Mouse (Mus musculus) kidney, postnatal 0 days (tissue): ENCODE data around the gene Ccdc157. TPM values are rescaled to one million over a fixed set of nuclear protein-coding genes. Genes with fewer than 3 reads are reported as not detected.
A peak's percentile ranks its signal among the peaks of the same experiment; 100 is the strongest.

Experiments used
- ATAC-seq: fragments of 200-750 bp; cut with Nextera tagmentation; replicated peaks from 2 replicates; pipeline ENCODE4 v1.8.0; 2017; ENCODE audit warnings: low read depth, moderate number of reproducible peaks, moderate TSS enrichment, moderate library complexity; ENCODE audit not compliant: low FRiP score
- DNase-seq: peaks from one replicate; pipeline ENCODE4 v3.0.0-alpha.2; 2016; ENCODE audit warnings: low spot score
- H3K27ac ChIP-seq: fragments of 300-500 bp; sonication (generic); 2 replicates; pipeline ENCODE4 v1.5.1; 2014; ENCODE audit warnings: mild to moderate bottlenecking
- H3K27me3 ChIP-seq: fragments of 300-500 bp; sonication (generic); 2 replicates; pipeline ENCODE4 v1.6.1; 2014; ENCODE audit warnings: low read length, mixed read lengths; ENCODE audit not compliant: insufficient read depth
- H3K36me3 ChIP-seq: fragments of 300-500 bp; sonication (generic); 2 replicates; pipeline ENCODE4 v1.6.1; 2014; ENCODE audit warnings: low read length, mixed read lengths; ENCODE audit not compliant: insufficient read depth
- H3K4me1 ChIP-seq: fragments of 300-500 bp; sonication (generic); replicated peaks from 2 replicates; pipeline ENCODE4 v1.6.1; 2014; ENCODE audit warnings: antibody characterized with exemption, low read length, mixed read lengths; ENCODE audit not compliant: insufficient read depth
- H3K4me2 ChIP-seq: fragments of 300-500 bp; sonication (generic); 2 replicates; pipeline ENCODE4 v1.6.1; 2014; ENCODE audit warnings: mild to moderate bottlenecking, low read length, moderate library complexity, mixed read lengths
- H3K4me3 ChIP-seq: fragments of 300-500 bp; sonication (generic); replicated peaks from 2 replicates; pipeline ENCODE4 v1.5.1; 2014; ENCODE audit warnings: low read depth, low read length
- H3K9ac ChIP-seq: fragments of 300-500 bp; sonication (generic); 2 replicates; pipeline ENCODE4 v1.6.1; 2014; ENCODE audit warnings: low read depth, low read length
- H3K9me3 ChIP-seq: fragments of 300-500 bp; sonication (generic); replicated peaks from 2 replicates; pipeline ENCODE4 v1.6.1; 2016; ENCODE audit warnings: low read length, inconsistent platforms, mixed read lengths
- CTCF ChIP-seq: IDR thresholded peaks from 2 replicates; pipeline ENCODE4 v1.5.1; 2016; ENCODE audit warnings: antibody characterized with exemption, low read depth, mild to moderate bottlenecking, moderate library complexity
- WGBS: fragments of 180-500 bp; shearing (Covaris S2); extraction: QIAGEN DNeasy Blood & Tissue Kit; methylation state at CpG from one replicate; pipeline ENCODE4 v1.1.7; 2014; 5-methylcytosine and 5-hydroxymethylcytosine counted together
- polyA plus RNA-seq: library from polyadenylated mRNA; unstranded; fragments of >200 nt; fragmentation: Nextera tagmentation; extraction: Ambion mirVana; gene quantifications from 2 replicates; pipeline ENCODE4 v1.2.1, GENCODE M21; 2015

Ccdc157 gene
- polyA plus RNA-seq, 1 experiment from 2014 or later: 5.9 TPM

DNA sequence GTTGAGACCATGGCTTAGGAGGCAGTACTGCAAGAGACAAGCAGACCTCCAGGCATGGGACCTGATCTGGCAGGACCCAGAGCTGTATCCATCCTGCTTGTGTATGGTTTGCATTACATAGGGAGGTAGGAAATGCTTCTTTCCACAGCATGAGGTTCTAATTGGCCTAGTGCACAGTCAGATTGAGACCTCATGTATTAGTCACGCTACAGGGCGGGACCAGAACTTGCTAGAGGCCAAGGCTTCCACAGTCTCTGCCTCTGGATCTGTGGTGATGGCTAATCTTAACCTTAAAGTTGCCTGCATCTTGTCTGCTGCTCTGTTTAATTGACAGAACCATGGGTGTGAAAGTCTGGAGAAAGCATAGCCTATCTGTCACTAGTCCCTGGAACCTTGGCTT is 4.6 kb upstream of the Ccdc157 start:
- TF ChIP-seq CTCF: no peak
- Histone ChIP-seq H3K4me1 (peaks cover 15% of the 10 kb centered on the region; the same call in 1 of the 2 replicates), H3K4me3 (no peak overlapping the region), H3K36me3 (peaks cover 45% of the 10 kb centered on the region), H3K9me3 (no peaks in the 10 kb centered on the region), H3K9ac (no peak overlapping the region), H3K27ac (no peak overlapping the region), H3K27me3 (no peaks in the 10 kb centered on the region), H3K4me2 (no peak overlapping the region)
- DNase-seq: no peak
- no peak for ATAC-seq
- WGBS: 86% methylated on average over 2 of the region's 2 CpGs

DNA sequence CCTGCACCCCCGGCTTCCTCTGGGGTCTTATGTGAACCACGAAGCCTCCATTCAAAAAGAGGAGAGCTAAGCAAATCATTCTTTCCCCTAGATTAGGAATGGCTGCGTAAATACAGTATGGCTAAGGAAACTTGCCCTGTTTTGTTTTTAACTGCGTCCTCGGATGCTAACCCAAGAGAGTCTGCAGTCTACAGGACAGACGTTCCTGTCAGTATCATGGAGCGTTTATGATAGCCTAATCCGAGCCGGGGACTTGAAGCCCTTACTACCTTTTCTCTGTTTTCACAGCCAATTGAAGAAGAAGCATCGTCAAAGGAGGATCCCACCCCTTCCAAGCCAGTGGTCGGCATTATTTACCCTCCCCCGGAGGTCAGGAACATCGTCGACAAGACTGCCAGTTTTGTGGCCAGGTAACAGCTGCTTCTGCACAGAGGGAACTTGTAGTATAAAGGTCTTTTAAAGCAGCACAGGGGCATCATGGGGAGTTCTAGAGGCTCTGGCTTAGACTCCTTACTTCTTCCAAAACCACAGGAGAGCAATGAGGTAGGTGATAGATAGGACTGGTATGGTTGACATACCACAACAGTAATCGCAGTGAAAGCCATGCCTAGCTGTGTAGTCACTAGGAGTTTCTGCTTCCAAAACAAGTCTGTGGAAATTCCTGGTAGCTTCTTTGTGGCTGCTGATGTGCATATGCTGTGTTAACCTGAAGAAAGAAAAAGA is 826 bp upstream of the Ccdc157 start:
- peaks cover 14% of the 10 kb centered on the region; the same call in 1 of the 2 replicates for H3K36me3 ChIP-seq
- peak overlapping the region; percentile 90 for H3K4me2 ChIP-seq
- H3K9me3 ChIP-seq: no peaks in the 10 kb centered on the region
- peak overlapping the region; percentile 73 for H3K9ac ChIP-seq
- ATAC-seq (no peak), DNase-seq (no peak)
- no peaks in the 10 kb centered on the region for H3K27me3 ChIP-seq
- peak overlapping the region; percentile 64 for H3K4me3 ChIP-seq
- WGBS: 6% methylated on average over 15 of the region's 15 CpGs
- peak overlapping the region; percentile 86 for H3K27ac ChIP-seq
- TF ChIP-seq CTCF: no peak
- peaks cover 18% of the 10 kb centered on the region; the same call in 1 of the 2 replicates for H3K4me1 ChIP-seq

DNA sequence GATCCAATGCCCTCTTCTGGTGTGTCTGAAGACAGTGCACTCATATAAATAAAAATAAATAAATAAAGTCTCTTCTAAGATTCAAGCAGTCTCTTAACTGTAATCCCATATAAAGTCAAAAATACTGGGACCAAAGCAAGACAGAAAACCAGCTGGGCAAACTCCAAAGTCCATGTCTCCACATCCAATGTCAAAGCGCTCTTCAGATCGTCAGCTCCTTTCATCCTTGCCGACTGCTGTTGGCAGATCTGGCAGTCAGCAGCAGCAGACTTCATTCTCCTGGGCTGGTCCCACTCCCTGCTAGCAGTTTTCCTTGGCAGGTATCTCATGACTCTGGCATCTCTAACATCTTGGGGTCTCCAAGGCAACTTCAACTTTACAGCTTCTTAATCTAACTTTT is 1.4 kb downstream of the Ccdc157 start:
- Histone ChIP-seq H3K4me2 (no peak overlapping the region), H3K4me1 (peaks cover 18% of the 10 kb centered on the region; the same call in 1 of the 2 replicates), H3K27me3 (no peaks in the 10 kb centered on the region), H3K4me3 (no peak overlapping the region), H3K36me3 (peaks cover 10% of the 10 kb centered on the region; the same call in 1 of the 2 replicates), H3K9ac (no peak overlapping the region), H3K27ac (no peak overlapping the region), H3K9me3 (no peaks in the 10 kb centered on the region)
- no peak for ATAC-seq
- no peak for TF ChIP-seq CTCF
- WGBS: 88% methylated on average over 3 of the region's 3 CpGs
- no peak for DNase-seq

GRCm38 (mm10) chr11:4155641-4156040 is 4.5 kb downstream of the Ccdc157 start:
- Histone ChIP-seq H3K27ac (no peak overlapping the region), H3K4me3 (no peak overlapping the region), H3K4me1 (0 out of 2 replicates have a peak, but pooled peaks cover 5% of the 10 kb centered on the region), H3K27me3 (no peaks in the 10 kb centered on the region), H3K9me3 (no peaks in the 10 kb centered on the region), H3K9ac (no peak overlapping the region), H3K36me3 (no peaks in the 10 kb centered on the region), H3K4me2 (no peak overlapping the region)
- no peak for ATAC-seq
- TF ChIP-seq CTCF: no peak
- WGBS: 82% methylated on average over 5 of the region's 5 CpGs
- DNase-seq: no peak

- Histone ChIP-seq H3K27ac (no peak overlapping the region), H3K36me3 (peaks cover 3% of the 10 kb centered on the region; the same call in 1 of the 2 replicates), H3K4me2 (no peak overlapping the region), H3K4me1 (no peaks in the 10 kb centered on the region), H3K4me3 (no peak overlapping the region), H3K9me3 (no peaks in the 10 kb centered on the region), H3K27me3 (no peaks in the 10 kb centered on the region), H3K9ac (no peak overlapping the region)
- ATAC-seq (no peak), DNase-seq (no peak)
- 89% methylated on average over 7 of the region's 7 CpGs for WGBS
- no peak for TF ChIP-seq CTCF
These were observed 6.4 kb downstream of the Ccdc157 start for GRCm38 (mm10) chr11:4153694-4154093.

DNA sequence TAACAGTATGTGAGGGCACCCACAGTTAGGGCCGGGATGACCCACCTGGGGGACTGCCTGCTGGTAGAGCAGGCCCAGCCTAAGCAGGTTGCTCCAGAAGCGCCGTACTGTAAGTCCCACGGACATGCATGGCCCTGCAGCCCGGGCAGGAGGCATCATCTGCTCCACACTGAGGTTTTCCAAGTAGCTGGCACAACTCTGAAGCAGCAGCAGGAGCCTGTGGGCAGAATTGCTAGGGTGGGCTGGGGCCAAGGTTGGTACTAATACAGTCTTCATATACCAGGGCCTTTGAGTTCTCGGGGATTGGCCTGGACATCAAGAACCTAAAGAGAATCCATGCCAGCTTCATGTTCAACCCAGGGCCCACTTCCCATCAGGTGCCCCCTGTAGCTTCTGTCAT is 10.2 kb downstream of the Ccdc157 start:
- TF ChIP-seq CTCF: no peak
- no peak overlapping the region for H3K4me2 ChIP-seq
- H3K4me1 ChIP-seq: no peaks in the 10 kb centered on the region
- DNase-seq (no peak), ATAC-seq (no peak)
- no peaks in the 10 kb centered on the region for H3K9me3 ChIP-seq
- H3K4me3 ChIP-seq: no peak overlapping the region
- no peaks in the 10 kb centered on the region for H3K27me3 ChIP-seq
- peaks cover 9% of the 10 kb centered on the region; the same call in 1 of the 2 replicates for H3K36me3 ChIP-seq
- no peak overlapping the region for H3K27ac ChIP-seq
- no peak overlapping the region for H3K9ac ChIP-seq
- WGBS: 93% methylated on average over 6 of the region's 6 CpGs
